Mouse (Mus musculus) forebrain, embryonic 16.5 days (tissue): ENCODE measurements around the gene Lingo3. TPM values are rescaled to one million over a fixed set of nuclear protein-coding genes. Genes with fewer than 3 reads are reported as not detected.

ENCODE experiments used
- ATAC-seq: fragments of 200-750 bp; cut with Nextera tagmentation; 2 replicates; pipeline ENCODE4 v1.8.0; 2017; ENCODE audit warnings: mild to moderate bottlenecking, moderate library complexity
- H3K27ac ChIP-seq: fragments of 300-500 bp; sonication (generic); 2 replicates; pipeline ENCODE4 v1.5.1; 2014; ENCODE audit warnings: low read length, control low read depth
- H3K27me3 ChIP-seq: fragments of 300-500 bp; sonication (generic); replicated peaks from 2 replicates; pipeline ENCODE4 v1.6.1; 2014; ENCODE audit warnings: low read length; ENCODE audit not compliant: control insufficient read depth, insufficient read depth
- H3K36me3 ChIP-seq: fragments of 300-500 bp; sonication (generic); 2 replicates; pipeline ENCODE4 v1.6.1; 2014; ENCODE audit not compliant: control insufficient read depth, insufficient read depth
- H3K4me1 ChIP-seq: fragments of 300-500 bp; sonication (generic); replicated peaks from 2 replicates; pipeline ENCODE4 v1.6.1; 2014; ENCODE audit warnings: low read length; ENCODE audit not compliant: control insufficient read depth, insufficient read depth
- H3K4me2 ChIP-seq: fragments of 300-500 bp; sonication (generic); 2 replicates; pipeline ENCODE4 v1.6.1; 2014; ENCODE audit warnings: mild to moderate bottlenecking, low read length, control low read depth
- H3K4me3 ChIP-seq: fragments of 300-500 bp; sonication (generic); replicated peaks from 2 replicates; pipeline ENCODE4 v1.5.1; 2014; ENCODE audit warnings: mild to moderate bottlenecking, low read length, control low read depth
- H3K9ac ChIP-seq: fragments of 300-500 bp; sonication (generic); replicated peaks from 2 replicates; pipeline ENCODE4 v1.6.1; 2014; ENCODE audit warnings: low read depth, low read length, control low read depth
- H3K9me3 ChIP-seq: fragments of 300-500 bp; sonication (generic); 2 replicates; pipeline ENCODE4 v1.6.1; 2016; ENCODE audit warnings: low read length; ENCODE audit not compliant: control insufficient read depth
- WGBS: fragments of 180-500 bp; shearing (Covaris S2); extraction: QIAGEN DNeasy Blood & Tissue Kit; methylation state at CpG from one replicate; pipeline ENCODE4 v1.1.7; 2014; 5-methylcytosine and 5-hydroxymethylcytosine counted together
- polyA plus RNA-seq: library from polyadenylated mRNA; unstranded; fragments of >200 nt; fragmentation: Nextera tagmentation; extraction: Ambion mirVana; gene quantifications from 2 replicates; pipeline ENCODE4 v1.2.1, GENCODE M21; 2015

Lingo3 gene
- polyA plus RNA-seq: 6.0 and 9.3 TPM in 2 replicates

DNA sequence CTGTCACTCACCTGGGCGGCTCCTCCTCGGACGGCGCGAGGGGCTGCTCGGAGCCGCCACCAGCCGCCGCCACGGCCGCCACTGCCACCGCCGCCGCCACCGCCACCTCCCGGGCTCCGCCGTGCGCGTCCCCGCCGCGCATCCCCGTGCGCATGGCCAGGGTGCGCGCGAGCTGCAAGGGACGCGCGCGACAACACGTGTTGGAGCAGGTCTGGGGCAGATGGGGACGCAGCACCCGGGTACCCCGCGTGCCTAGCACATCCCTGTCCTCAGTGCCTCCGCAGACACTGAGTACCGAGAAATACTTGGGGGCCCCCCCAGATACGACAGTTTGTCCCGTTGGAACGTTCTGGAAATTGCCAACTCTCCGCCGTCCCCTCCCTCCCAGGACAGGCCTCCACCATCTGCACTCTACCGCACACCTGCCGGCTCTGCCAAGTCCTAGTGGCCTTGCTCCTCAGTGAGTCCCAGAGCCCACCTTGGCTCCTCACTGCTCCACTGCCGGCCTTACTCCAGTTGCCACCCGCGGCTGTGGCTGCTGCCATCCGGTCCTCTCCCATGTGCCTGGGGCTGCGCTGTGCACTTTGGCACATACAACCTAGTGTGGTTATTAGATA is at the start of gene Lingo3:
Gene Lingo3, minus strand, starts transcription at position 109 of the 617 bp plus-strand sequence.
- Histone ChIP-seq H3K27me3 (peaks cover 26% of the 10 kb centered on the region), H3K9ac (peak within 1 kb of the TSS; percentile 71), H3K27ac (no peak within 1 kb of the TSS), H3K4me1 (peaks cover 16% of the 10 kb centered on the region), H3K4me3 (peak within 1 kb of the TSS; percentile 59), H3K36me3 (no peaks in the 10 kb centered on the region), H3K4me2 (peak within 1 kb of the TSS; percentile 79), H3K9me3 (no peaks in the 10 kb centered on the region)
- 3% methylated on average over 51 of the region's 51 CpGs for WGBS
- ATAC-seq: peak; percentile 51

DNA sequence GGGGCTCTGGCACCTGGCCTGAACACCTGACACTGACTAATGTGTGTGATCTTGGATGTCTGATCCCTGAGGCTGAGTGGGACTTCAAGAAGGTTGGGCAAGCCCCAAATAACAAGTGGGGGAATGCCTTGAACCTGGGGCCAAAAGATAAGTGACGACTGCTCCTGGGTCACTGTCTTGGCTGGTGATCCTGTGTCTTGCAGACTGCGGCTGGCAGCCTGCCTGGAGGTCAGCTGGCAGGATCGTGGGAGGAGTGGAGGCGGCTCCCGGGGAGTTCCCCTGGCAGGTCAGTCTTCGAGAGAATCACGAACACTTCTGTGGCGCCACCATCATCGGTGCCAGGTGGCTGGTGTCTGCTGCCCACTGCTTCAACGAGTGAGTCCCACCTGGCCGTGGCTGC is 43.3 kb upstream of the Lingo3 start:
- H3K27me3 ChIP-seq: no peaks in the 10 kb centered on the region; the same call in 1 of the 2 replicates
- no peaks in the 10 kb centered on the region for H3K9me3 ChIP-seq
- no peak overlapping the region for H3K9ac ChIP-seq
- no peaks in the 10 kb centered on the region for H3K4me1 ChIP-seq
- 65% methylated on average over 11 of the region's 11 CpGs for WGBS
- H3K27ac ChIP-seq: no peak overlapping the region
- ATAC-seq: no peak
- H3K4me2 ChIP-seq: no peak overlapping the region
- no peak overlapping the region for H3K4me3 ChIP-seq
- H3K36me3 ChIP-seq: no peaks in the 10 kb centered on the region

DNA sequence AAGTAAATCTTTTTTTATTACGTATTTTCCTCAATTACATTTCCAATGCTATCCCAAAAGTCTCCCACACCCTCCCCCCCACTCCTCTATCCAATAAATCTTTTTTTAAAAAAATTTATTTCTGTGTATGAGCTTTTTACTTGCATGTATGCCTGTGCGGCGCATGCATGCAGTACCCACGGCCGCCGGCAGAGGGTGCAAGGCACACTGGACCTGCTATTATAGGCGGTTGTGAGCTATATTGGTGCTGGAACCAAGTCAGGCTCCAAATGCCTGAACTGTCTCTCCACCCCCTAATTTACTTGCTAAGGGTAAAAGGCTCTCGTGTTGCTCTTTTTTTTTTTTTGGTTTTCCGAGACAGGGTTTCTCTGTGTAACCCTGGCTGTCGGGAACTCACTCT is 37.5 kb upstream of the Lingo3 start:
- no peak overlapping the region for H3K9ac ChIP-seq
- H3K36me3 ChIP-seq: no peaks in the 10 kb centered on the region
- no peak for ATAC-seq
- H3K9me3 ChIP-seq: no peaks in the 10 kb centered on the region
- H3K4me1 ChIP-seq: no peaks in the 10 kb centered on the region
- WGBS: 24% methylated on average over 10 of the region's 10 CpGs
- H3K4me2 ChIP-seq: no peak overlapping the region
- no peak overlapping the region for H3K4me3 ChIP-seq
- H3K27me3 ChIP-seq: no peaks in the 10 kb centered on the region
- H3K27ac ChIP-seq: no peak overlapping the region

DNA sequence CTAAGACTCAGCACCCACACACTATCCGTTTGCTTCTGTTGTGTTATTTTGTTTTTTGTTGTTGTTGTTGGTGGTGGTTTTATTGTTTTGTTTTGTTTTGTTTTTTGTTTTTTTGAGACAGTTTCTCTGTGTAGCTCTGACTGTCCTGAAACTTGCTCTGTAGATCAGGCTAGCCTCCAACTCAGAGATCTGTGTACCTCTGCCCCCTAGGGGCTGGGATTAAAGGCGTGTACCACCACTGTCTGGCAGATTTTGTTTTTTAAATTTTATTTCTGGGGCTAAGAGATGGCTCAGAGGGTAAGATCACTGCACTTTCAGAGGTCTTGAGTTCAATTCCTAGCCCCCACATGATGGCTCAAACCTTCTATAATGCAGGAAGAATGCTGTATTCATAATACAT is 37.1 kb upstream of the Lingo3 start:
- H3K27me3 ChIP-seq: no peaks in the 10 kb centered on the region

DNA sequence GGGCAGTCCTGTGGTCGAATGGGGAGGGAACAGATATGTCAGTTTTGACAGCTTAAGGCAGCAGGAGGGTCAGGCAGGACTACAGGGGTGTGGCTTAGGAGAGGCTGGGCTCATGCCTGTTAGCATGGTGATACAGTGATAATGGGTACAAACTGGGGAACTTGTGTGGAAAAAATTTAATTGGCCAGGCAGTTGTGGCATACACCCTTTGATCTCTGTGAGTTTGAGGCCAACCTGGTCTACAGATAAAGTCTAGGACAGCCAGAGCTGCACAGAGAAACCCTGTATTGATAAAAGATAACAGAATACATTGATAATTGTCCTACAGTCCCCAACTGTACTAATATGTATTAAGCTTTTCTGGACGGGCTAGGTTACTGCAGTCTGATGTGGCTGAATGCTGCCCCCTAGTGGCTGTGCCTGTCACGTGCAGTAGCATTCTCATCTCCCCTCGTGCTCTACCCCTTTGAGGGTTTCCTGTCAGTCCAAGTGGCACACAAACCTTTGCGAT is 36.3 kb upstream of the Lingo3 start:
- H3K27me3 ChIP-seq: no peaks in the 10 kb centered on the region
- H3K4me1 ChIP-seq: no peaks in the 10 kb centered on the region
- ATAC-seq: peak; percentile 21; the same call in 1 of the 2 replicates
- WGBS: 21% methylated on average over 5 of the region's 5 CpGs
- H3K27ac ChIP-seq: no peak overlapping the region
- H3K36me3 ChIP-seq: no peaks in the 10 kb centered on the region
- H3K9ac ChIP-seq: no peak overlapping the region
- H3K4me3 ChIP-seq: no peak overlapping the region
- H3K9me3 ChIP-seq: no peaks in the 10 kb centered on the region
- H3K4me2 ChIP-seq: no peak overlapping the region

More for the DNA sequence above, 37.1 kb upstream of the Lingo3 start:
- no peak for ATAC-seq
- WGBS: 76% methylated on average over 2 of the region's 2 CpGs
- no peak overlapping the region for H3K4me3 ChIP-seq
- H3K9me3 ChIP-seq: no peaks in the 10 kb centered on the region
- no peak overlapping the region for H3K9ac ChIP-seq
- no peak overlapping the region for H3K4me2 ChIP-seq
- no peaks in the 10 kb centered on the region for H3K4me1 ChIP-seq
- no peak overlapping the region for H3K27ac ChIP-seq
- H3K36me3 ChIP-seq: no peaks in the 10 kb centered on the region

DNA sequence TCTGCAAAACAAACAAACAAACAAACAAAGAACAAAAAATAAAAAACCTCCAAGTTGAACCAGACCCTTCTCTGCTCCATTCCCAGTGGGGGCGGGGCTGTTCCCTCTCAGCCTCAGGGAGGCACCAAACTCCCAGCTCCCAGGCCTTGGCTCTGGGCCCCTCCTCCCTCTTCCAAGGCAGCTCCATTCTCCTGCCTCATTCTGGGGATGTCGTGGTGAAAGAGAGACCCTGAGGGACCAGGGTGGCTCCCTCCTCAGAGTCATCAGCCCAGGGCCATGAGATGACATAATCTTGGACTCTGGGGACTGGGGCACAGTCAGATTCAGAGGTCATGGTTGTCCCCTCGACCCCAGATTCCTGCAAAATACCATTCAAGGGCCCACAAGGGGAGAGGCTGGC is 32.8 kb upstream of the Lingo3 start:
- ATAC-seq: no peak
- no peak overlapping the region for H3K27ac ChIP-seq
- 22% methylated on average over 3 of the region's 3 CpGs for WGBS
- H3K27me3 ChIP-seq: no peaks in the 10 kb centered on the region
- no peaks in the 10 kb centered on the region for H3K36me3 ChIP-seq
- H3K4me2 ChIP-seq: no peak overlapping the region
- no peaks in the 10 kb centered on the region for H3K4me1 ChIP-seq
- no peaks in the 10 kb centered on the region for H3K9me3 ChIP-seq
- no peak overlapping the region for H3K4me3 ChIP-seq
- H3K9ac ChIP-seq: no peak overlapping the region

DNA sequence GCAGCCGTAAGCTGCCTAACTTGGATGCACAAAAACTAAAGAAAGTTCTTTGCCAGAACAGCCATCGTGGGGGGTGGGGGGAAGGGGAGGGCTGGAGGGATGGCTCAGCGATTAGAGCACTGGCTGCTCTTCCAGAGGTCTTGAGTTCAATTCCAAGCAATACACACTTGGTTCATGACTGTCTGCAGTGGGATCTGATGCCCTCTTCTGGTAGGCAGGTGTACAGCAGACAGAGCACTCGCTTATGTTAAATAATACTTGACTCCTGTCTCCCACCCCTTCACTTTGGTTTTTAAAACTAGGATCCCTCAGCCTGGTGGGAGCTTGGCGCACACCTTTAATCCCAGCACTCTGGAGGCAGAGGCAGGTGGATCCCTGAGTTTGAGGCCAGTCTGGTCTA is 32.2 kb upstream of the Lingo3 start:
- 0 out of 2 replicates have a peak, but pooled peaks have one; percentile 41 for ATAC-seq
- no peak overlapping the region for H3K9ac ChIP-seq
- WGBS: 29% methylated on average over 5 of the region's 5 CpGs

DNA sequence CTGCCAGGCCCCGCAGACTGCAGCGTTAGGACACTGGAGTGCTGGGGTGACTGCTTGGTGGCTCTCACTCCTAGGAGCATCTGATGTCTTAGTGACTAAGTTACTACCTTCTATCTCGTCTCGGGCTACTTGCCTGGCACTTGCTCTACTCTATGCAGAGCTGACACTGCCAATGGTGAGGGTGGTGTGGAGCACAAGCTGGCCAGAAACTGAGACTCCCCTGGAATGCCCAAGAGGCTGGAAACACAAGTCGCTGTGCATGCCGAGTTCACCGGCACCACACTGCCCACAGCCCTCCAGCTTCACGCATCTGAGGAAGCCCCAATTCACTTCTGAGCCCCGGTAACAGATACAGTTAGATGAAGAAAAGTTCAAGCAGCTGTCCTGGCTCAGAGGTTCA is 30.2 kb upstream of the Lingo3 start:
- no peak overlapping the region for H3K4me3 ChIP-seq
- 77% methylated on average over 9 of the region's 9 CpGs for WGBS
- no peaks in the 10 kb centered on the region for H3K4me1 ChIP-seq
- no peak overlapping the region for H3K4me2 ChIP-seq
- no peak for ATAC-seq
- H3K27me3 ChIP-seq: no peaks in the 10 kb centered on the region
- no peaks in the 10 kb centered on the region for H3K9me3 ChIP-seq
- H3K27ac ChIP-seq: no peak overlapping the region
- H3K36me3 ChIP-seq: no peaks in the 10 kb centered on the region
- H3K9ac ChIP-seq: no peak overlapping the region

More for the DNA sequence above, 32.2 kb upstream of the Lingo3 start:
- Histone ChIP-seq H3K4me3 (no peak overlapping the region), H3K9me3 (no peaks in the 10 kb centered on the region), H3K27me3 (no peaks in the 10 kb centered on the region), H3K4me2 (no peak overlapping the region), H3K4me1 (no peaks in the 10 kb centered on the region), H3K27ac (no peak overlapping the region), H3K36me3 (no peaks in the 10 kb centered on the region)

DNA sequence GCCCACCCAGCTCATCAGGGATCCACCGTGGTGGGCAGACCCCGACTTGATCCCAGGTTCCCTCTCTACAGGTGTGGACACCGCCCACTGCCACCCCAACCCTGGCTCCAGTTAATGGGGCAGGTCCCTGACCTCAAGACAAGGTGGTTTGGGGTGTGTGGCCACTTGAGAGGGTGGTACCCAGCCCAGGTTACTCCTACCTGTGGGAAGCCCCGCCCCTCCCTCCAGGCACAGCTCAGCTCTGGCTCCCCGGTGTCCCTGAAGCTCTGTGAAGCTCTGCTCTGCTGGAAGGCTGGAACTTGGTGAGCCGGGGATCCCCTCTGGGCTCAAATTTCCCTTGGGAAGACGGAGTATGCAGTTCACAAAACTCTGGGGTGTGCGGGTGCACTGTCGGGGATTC is 27.7 kb upstream of the Lingo3 start, which contains the start of gene Tmprss9:
Gene Tmprss9, plus strand, starts transcription at position 268 of the 400 bp plus-strand sequence.
- WGBS: 32% methylated on average over 9 of the region's 9 CpGs
- no peak for ATAC-seq

More for the DNA sequence above, 27.7 kb upstream of the Lingo3 start, which contains the start of gene Tmprss9:
- no peaks in the 10 kb centered on the region for H3K9me3 ChIP-seq
- no peaks in the 10 kb centered on the region for H3K4me1 ChIP-seq
- H3K4me2 ChIP-seq: no peak within 1 kb of the TSS
- no peak within 1 kb of the TSS for H3K4me3 ChIP-seq
- H3K27me3 ChIP-seq: no peaks in the 10 kb centered on the region
- H3K9ac ChIP-seq: no peak within 1 kb of the TSS
- no peak within 1 kb of the TSS for H3K27ac ChIP-seq
- no peaks in the 10 kb centered on the region; the same call in 1 of the 2 replicates for H3K36me3 ChIP-seq
